Mouse (Mus musculus): ENCODE measurements at regions not wholly inside any gene's neighbourhood (a gene's known extent, or its start where the extent isn't known, plus 50 kb on each side); places are given as distances from the start of the nearest gene placed in this dataset.

- no peak for DNase-seq (ENCODE audit: low spot score)
- H3K27ac ChIP-seq (ENCODE audit: low read depth), result no peak overlapping the region
- ATAC-seq (ENCODE audit: insufficient read depth, low read depth), result no peak
- no peaks in the 10 kb centered on the region for H3K9me3 ChIP-seq (replicated peaks; ENCODE audit: control insufficient read depth, low read length)
- no peaks in the 10 kb centered on the region for H3K36me3 ChIP-seq (replicated peaks; ENCODE audit: control insufficient read depth, insufficient read depth, low read length)
- H3K27me3 ChIP-seq (ENCODE audit: control insufficient read depth, insufficient read depth, low read length), result no peaks in the 10 kb centered on the region
- H3K4me1 ChIP-seq (ENCODE audit: control insufficient read depth, insufficient read depth), result no peaks in the 10 kb centered on the region
- H3K9ac ChIP-seq (replicated peaks; ENCODE audit: low read depth, low read length), result no peak overlapping the region
- WGBS, result 60% methylated on average over 2 of the region's 2 CpGs
- no peak for TF ChIP-seq CTCF (IDR thresholded peaks at IDR 0.05; ENCODE audit: low read depth)
- TF ChIP-seq EP300 (IDR thresholded peaks at IDR 0.05; ENCODE audit: low read depth), result no peak
- H3K4me2 ChIP-seq (ENCODE audit: low read depth, low read length), result no peak overlapping the region
- no peak overlapping the region for H3K4me3 ChIP-seq (ENCODE audit: low read depth, low read length)
These were observed 662.9 kb downstream of the Nr4a2 start for GRCm38 (mm10) chr2:56460625-56461590.

DNA sequence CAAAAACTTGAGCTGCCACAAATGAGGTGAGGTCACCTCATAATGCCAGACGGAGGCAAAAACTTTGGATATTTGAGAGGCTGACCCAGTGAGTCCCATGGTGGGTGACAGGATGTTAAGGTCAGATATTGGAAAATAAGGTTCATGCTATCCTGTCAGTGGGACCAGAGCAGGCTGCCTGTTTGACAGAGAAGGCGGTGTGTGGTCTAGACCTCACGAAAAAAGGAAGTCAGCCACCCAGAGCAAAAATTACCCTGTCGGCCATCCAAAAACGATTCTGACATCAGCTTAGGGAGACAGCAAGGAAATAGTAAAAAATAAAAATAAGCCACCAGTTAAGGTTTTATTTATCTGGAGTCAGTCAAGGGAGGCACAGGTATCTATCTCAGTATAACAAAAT, 664.4 kb downstream of the Nr4a2 start:
- TF ChIP-seq CTCF (IDR thresholded peaks at IDR 0.05; ENCODE audit: low read depth) (no peak), EP300 (IDR thresholded peaks at IDR 0.05; ENCODE audit: low read depth) (no peak)
- WGBS, result 64% methylated on average over 5 of the region's 5 CpGs

GRCm38 (mm10) chr2:56457594-56457993, 666.2 kb downstream of the Nr4a2 start:
- no peak for DNase-seq (ENCODE audit: low spot score)
- Histone ChIP-seq H3K4me3 (ENCODE audit: low read depth, low read length) (no peak overlapping the region), H3K27ac (ENCODE audit: low read depth) (no peak overlapping the region)

More for the DNA sequence above, 664.4 kb downstream of the Nr4a2 start:
- no peaks in the 10 kb centered on the region for H3K27me3 ChIP-seq (ENCODE audit: control insufficient read depth, insufficient read depth, low read length)
- no peak overlapping the region for H3K9ac ChIP-seq (replicated peaks; ENCODE audit: low read depth, low read length)
- H3K9me3 ChIP-seq (replicated peaks; ENCODE audit: control insufficient read depth, low read length), result no peaks in the 10 kb centered on the region
- H3K4me3 ChIP-seq (ENCODE audit: low read depth, low read length), result no peak overlapping the region
- DNase-seq (ENCODE audit: low spot score) (no peak), ATAC-seq (ENCODE audit: insufficient read depth, low read depth) (no peak)
- H3K27ac ChIP-seq (ENCODE audit: low read depth), result no peak overlapping the region
- no peak overlapping the region for H3K4me2 ChIP-seq (ENCODE audit: low read depth, low read length)
- no peaks in the 10 kb centered on the region; the same call in 1 of the 2 replicates for H3K4me1 ChIP-seq (ENCODE audit: control insufficient read depth, insufficient read depth)
- no peaks in the 10 kb centered on the region for H3K36me3 ChIP-seq (replicated peaks; ENCODE audit: control insufficient read depth, insufficient read depth, low read length)

GRCm38 (mm10) chr2:56455856-56456395, 667.9 kb downstream of the Nr4a2 start:
- H3K27me3 ChIP-seq (ENCODE audit: control insufficient read depth, insufficient read depth, low read length), result no peaks in the 10 kb centered on the region
- H3K4me3 ChIP-seq (ENCODE audit: low read depth, low read length), result no peak overlapping the region
- no peak for TF ChIP-seq EP300 (IDR thresholded peaks at IDR 0.05; ENCODE audit: low read depth)
- no peak for TF ChIP-seq CTCF (IDR thresholded peaks at IDR 0.05; ENCODE audit: low read depth)
- no peak for DNase-seq (ENCODE audit: low spot score)
- ATAC-seq (ENCODE audit: insufficient read depth, low read depth), result no peak
- H3K4me1 ChIP-seq (ENCODE audit: control insufficient read depth, insufficient read depth), result no peaks in the 10 kb centered on the region; the same call in 1 of the 2 replicates
- H3K9ac ChIP-seq (replicated peaks; ENCODE audit: low read depth, low read length), result no peak overlapping the region
- no peak overlapping the region for H3K27ac ChIP-seq (ENCODE audit: low read depth)
- 58% methylated on average over 10 of the region's 10 CpGs for WGBS
- H3K4me2 ChIP-seq (ENCODE audit: low read depth, low read length), result no peak overlapping the region
- no peaks in the 10 kb centered on the region for H3K36me3 ChIP-seq (replicated peaks; ENCODE audit: control insufficient read depth, insufficient read depth, low read length)
- H3K9me3 ChIP-seq (replicated peaks; ENCODE audit: control insufficient read depth, low read length), result no peaks in the 10 kb centered on the region

More at GRCm38 (mm10) chr2:56457594-56457993, 666.2 kb downstream of the Nr4a2 start:
- no peak overlapping the region for H3K4me2 ChIP-seq (ENCODE audit: low read depth, low read length)
- H3K4me1 ChIP-seq (ENCODE audit: control insufficient read depth, insufficient read depth), result no peaks in the 10 kb centered on the region; the same call in 1 of the 2 replicates
- H3K36me3 ChIP-seq (replicated peaks; ENCODE audit: control insufficient read depth, insufficient read depth, low read length), result no peaks in the 10 kb centered on the region
- H3K27me3 ChIP-seq (ENCODE audit: control insufficient read depth, insufficient read depth, low read length), result no peaks in the 10 kb centered on the region
- ATAC-seq (ENCODE audit: insufficient read depth, low read depth), result no peak
- H3K9ac ChIP-seq (replicated peaks; ENCODE audit: low read depth, low read length), result no peak overlapping the region
- H3K9me3 ChIP-seq (replicated peaks; ENCODE audit: control insufficient read depth, low read length), result no peaks in the 10 kb centered on the region
- 45% methylated on average over 1 of the region's 1 CpGs for WGBS
- no peak for TF ChIP-seq CTCF (IDR thresholded peaks at IDR 0.05; ENCODE audit: low read depth)
- no peak for TF ChIP-seq EP300 (IDR thresholded peaks at IDR 0.05; ENCODE audit: low read depth)

DNA sequence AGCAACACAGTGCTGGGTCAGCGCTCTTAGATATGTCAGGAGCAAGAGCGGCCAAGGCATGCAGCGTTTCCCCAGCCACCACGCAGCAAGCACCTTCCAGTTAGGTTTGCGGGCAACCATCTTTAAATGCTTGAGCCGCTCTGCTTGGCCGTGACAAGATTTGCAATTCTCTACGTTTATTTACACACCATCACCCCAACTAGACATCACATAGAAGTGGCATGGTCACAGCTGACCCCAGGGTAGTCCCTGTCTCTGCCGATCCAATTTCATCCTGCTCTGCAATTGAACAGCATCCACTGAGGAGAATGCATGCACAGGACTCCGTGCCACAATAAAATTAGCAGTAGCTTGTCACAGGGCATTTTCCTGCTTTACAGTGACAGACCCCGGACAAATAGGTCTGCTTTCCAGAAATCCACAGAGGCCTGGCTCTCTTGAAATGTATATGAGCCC, 669.2 kb downstream of the Nr4a2 start:
- TF ChIP-seq EP300 (IDR thresholded peaks at IDR 0.05; ENCODE audit: low read depth), result no peak
- no peak for TF ChIP-seq CTCF (IDR thresholded peaks at IDR 0.05; ENCODE audit: low read depth)
- Histone ChIP-seq H3K4me3 (ENCODE audit: low read depth, low read length) (0 out of 2 replicates have a peak overlapping the region, but pooled peaks have one; percentile 4), H3K4me2 (ENCODE audit: low read depth, low read length) (peak overlapping the region; percentile 37), H3K9me3 (replicated peaks; ENCODE audit: control insufficient read depth, low read length) (no peaks in the 10 kb centered on the region), H3K27ac (ENCODE audit: low read depth) (no peak overlapping the region), H3K9ac (replicated peaks; ENCODE audit: low read depth, low read length) (no peak overlapping the region), H3K36me3 (replicated peaks; ENCODE audit: control insufficient read depth, insufficient read depth, low read length) (no peaks in the 10 kb centered on the region), H3K27me3 (ENCODE audit: control insufficient read depth, insufficient read depth, low read length) (no peaks in the 10 kb centered on the region), H3K4me1 (ENCODE audit: control insufficient read depth, insufficient read depth) (no peaks in the 10 kb centered on the region; the same call in 1 of the 2 replicates)
- 16% methylated on average over 11 of the region's 11 CpGs for WGBS
- ATAC-seq (ENCODE audit: insufficient read depth, low read depth), result no peak
- DNase-seq (ENCODE audit: low spot score), result no peak

Data from heart, postnatal 0 days (tissue).